Mouse (Mus musculus): ENCODE measurements around the gene Mrgprf. TPM values are rescaled to one million over a fixed set of nuclear protein-coding genes. Genes with fewer than 3 reads are reported as not detected.

Mrgprf gene
- polyA plus RNA-seq, 1 experiment: 2.5 TPM

DNA sequence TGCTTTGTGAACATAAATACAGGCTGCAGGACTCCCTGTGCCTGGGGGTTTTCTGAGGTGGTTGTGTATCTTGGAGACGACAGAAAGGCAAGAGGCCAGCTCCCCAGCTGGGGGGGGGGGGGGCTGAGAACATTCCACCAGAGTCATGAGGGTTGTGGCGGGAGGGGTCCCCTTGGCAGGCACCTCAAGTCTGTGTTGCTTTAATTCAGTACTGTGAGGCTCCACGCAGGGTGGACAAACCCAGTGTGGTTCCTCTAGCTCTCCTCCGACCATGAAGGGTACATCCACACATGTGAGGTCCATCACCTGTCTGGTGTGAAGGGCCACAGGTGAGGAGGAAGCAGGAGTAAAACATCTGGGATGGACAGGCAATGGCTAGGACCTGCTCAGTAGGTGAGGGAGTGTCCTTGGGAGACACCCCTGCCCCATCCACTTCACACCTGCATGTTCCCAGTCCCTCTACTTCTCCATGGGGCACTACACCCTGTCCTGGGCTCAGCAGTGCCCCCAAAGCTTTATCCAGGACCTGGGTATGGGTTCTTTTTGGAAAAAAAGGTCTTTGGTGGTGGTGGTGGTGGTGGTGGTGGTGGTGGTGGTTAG lies 33.9 kb downstream of the Mrgprf start:
- DNase-seq (ENCODE audit: extremely low spot score in 1 of 2, low spot score in 1 of 2): no peak

DNA sequence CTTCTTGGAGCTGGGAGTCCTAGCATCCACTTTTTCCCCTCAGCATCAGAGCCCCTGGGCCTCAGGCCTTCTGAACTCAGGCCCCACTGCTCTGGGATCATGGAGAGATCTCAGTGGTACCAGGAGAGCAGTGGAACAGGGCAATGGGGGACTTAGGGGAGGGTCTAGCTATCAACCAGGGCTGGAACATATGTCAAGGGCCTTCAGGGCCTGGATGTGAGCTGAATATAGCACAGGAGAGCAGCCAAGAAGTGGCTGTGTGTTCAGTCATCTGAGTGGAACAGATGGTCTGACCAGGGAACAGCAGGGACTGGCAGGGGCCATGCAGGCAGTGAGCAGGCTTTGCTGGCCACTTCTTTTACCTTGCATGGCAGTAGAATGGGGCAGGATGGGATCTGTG lies 34.6 kb downstream of the Mrgprf start:
- no peak for DNase-seq (ENCODE audit: extremely low spot score in 1 of 2, low spot score in 1 of 2)

DNA sequence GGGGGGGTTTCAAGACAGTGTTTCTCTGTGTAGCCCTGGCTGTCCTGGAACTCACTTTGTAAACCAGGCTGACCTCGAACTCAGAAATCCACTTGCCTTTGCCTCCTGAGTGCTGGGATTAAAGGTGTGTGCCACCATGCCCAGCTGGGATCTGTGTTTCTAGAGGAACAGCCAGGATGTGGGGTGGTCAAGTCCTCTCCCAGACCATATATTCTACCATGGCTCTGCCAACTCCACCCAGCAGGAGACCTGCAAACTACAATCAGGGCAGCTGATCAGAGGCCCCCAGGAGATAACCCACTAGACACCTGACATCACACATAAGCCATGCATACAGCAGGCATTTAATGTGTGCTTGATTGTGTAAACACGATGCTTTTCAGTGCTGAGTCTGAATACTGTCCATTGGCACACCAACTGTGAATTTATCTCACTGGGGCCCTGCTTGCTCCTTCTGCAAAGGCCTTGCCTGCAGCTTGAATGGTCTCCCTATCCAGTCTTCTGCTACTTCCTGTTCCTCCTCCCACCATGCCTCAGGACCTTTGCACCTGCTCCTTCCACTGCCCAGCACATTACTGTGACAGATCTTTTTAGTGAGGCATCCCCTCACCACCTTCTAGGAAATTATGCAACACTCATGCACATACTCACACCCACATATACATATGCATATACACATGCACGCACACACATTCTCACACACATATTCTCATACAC lies 35.1 kb downstream of the Mrgprf start:
- no peak for DNase-seq (ENCODE audit: extremely low spot score in 1 of 2, low spot score in 1 of 2)

GRCm38 (mm10) chr7:145337889-145338288 lies 37.3 kb downstream of the Mrgprf start:
- DNase-seq (ENCODE audit: extremely low spot score in 1 of 2, low spot score in 1 of 2): no peak

DNA sequence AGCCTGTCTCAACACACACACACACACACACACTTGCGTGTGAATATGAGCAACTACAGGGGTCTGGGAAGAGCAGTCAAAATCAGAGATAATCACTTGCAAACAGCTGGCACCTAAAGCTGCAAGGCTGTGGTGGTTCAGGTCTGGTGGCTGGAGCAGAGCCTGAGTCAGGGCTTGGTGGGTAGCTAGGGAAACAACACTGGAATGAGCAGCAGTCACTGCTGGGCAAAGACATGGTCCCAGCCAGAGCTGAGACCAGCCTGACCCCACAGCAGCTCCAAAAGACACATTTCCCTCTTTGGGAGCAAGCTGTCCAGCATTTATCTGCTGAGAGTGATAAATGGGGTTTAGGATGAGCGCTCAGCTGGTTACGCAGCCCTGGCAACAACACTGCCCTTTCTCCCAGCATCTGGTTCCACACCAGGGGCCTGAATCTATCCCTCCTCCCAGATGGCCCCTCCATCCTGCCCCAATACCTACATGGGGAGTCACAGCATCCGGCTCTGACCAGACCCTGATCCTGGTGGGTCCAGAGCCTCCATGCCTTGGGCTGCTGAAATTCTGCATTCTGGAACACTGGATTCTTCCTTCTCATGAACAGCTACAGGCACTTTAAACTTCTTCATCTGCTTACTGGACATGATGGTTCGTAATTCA lies 39.7 kb downstream of the Mrgprf start:
- no peak for DNase-seq (ENCODE audit: extremely low spot score in 1 of 2, low spot score in 1 of 2)

Other genes with a start within 250 kb of the Mrgprf start
- gene 1810010D01Rik, start 92.7 kb upstream of the Mrgprf start, polyA plus RNA-seq (2012; rRNA removed): 2.1 and 2.7 TPM in 2 replicates
- gene Tpcn2, start 16.8 kb upstream of the Mrgprf start, polyA plus RNA-seq (2012; rRNA removed): 7.2 and 8.2 TPM in 2 replicates
- not detected in 2 replicates for gene Mrgprd, start 14.0 kb downstream of the Mrgprf start, polyA plus RNA-seq (2012; rRNA removed)